Mouse (Mus musculus) spleen, postnatal 14 days (tissue): Measurements from ENCODE around the gene Pold1.
A peak's percentile ranks its signal among the peaks of the same experiment; 100 is the strongest.

Experiments used
- DNase-seq, 2 experiments: peaks; one replicate each; pipeline ENCODE4 v3.0.0; 2021 to 2022; ENCODE audit warnings: low spot score in 2 of 2

Gene Pold1

GRCm38 (mm10) chr7:44485572-44486195 lies 63.0 kb downstream of the Pold1 start:
- DNase-seq, result no peak

GRCm38 (mm10) chr7:44484841-44485571 lies 63.6 kb downstream of the Pold1 start:
- DNase-seq, result peak; percentile 63 to 76

- DNase-seq, result no peak
Observed at GRCm38 (mm10) chr7:44484109-44484508, 64.5 kb downstream of the Pold1 start.

- DNase-seq, result no peak
Observed at GRCm38 (mm10) chr7:44482836-44483435, 65.7 kb downstream of the Pold1 start.
